26 mouse cellular contexts compared by ENCODE assay signal in genomic region chr6:84995418-84995817, GRCm38 (mm10).
A peak's percentile ranks its signal among the peaks of the same experiment; 100 is the strongest.
DNase-seq lines count a peak whose midpoint lies in the region; ATAC-seq and TF ChIP-seq lines count a peak whose summit lies in the region.
"Had no signal": no experiment of that assay in that cellular context is flagged by ENCODE, and none has a peak within 500 bp of the region (broad histone marks: within the 10 kb centered on the region; RNA-seq: fewer than 3 reads in every experiment).

No protein-coding gene starts in this region.

- H3K27me3 ChIP-seq in kidney, postnatal 0 days (ENCODE audit: insufficient read depth, low read length) = no peaks in the 10 kb centered on the region
- no peaks in the 10 kb centered on the region for H3K27me3 ChIP-seq in kidney, embryonic 15.5 days
- no peaks in the 10 kb centered on the region for H3K27me3 ChIP-seq in lung, postnatal 0 days (replicated peaks; ENCODE audit: insufficient read depth, low read length)
- H3K27me3 ChIP-seq: heart, embryonic 13.5 days; hindbrain, embryonic 15.5 days; intestine, embryonic 15.5 days; liver, embryonic 15.5 days; Patski had no signal

- peak; percentile 14; the same call in 1 of the 2 replicates for TF ChIP-seq CTCF in kidney, postnatal 0 days (IDR thresholded peaks at IDR 0.05; ENCODE audit: low read depth)
- 0 out of 2 replicates have a peak, but pooled peaks have one; percentile 11 for TF ChIP-seq CTCF in lung, postnatal 0 days (IDR thresholded peaks at IDR 0.05)

- no peak overlapping the region for H3K9ac ChIP-seq in kidney, postnatal 0 days (ENCODE audit: low read depth, low read length)
- no peak overlapping the region for H3K9ac ChIP-seq in kidney, embryonic 15.5 days
- H3K9ac ChIP-seq in lung, postnatal 0 days (replicated peaks; ENCODE audit: low read depth) = no peak overlapping the region
- H3K9ac ChIP-seq: heart, embryonic 13.5 days; hindbrain, embryonic 15.5 days; intestine, embryonic 15.5 days; liver, embryonic 15.5 days had no signal

- H3K4me1 ChIP-seq in kidney, postnatal 0 days (replicated peaks; ENCODE audit: insufficient read depth, low read length) = no peaks in the 10 kb centered on the region
- no peaks in the 10 kb centered on the region for H3K4me1 ChIP-seq in kidney, embryonic 15.5 days
- no peaks in the 10 kb centered on the region for H3K4me1 ChIP-seq in lung, postnatal 0 days (ENCODE audit: insufficient read depth, low read depth, low read length)
- H3K4me1 ChIP-seq: heart, embryonic 13.5 days; hindbrain, embryonic 10.5 days; hindbrain, embryonic 15.5 days; intestine, embryonic 15.5 days; liver, embryonic 15.5 days had no signal

- no peak overlapping the region for H3K27ac ChIP-seq in kidney, postnatal 0 days
- H3K27ac ChIP-seq in kidney, embryonic 15.5 days = no peak overlapping the region
- H3K27ac ChIP-seq in lung, postnatal 0 days (ENCODE audit: low read length) = no peak overlapping the region
- H3K27ac ChIP-seq: heart, embryonic 13.5 days; hindbrain, embryonic 10.5 days; hindbrain, embryonic 15.5 days; intestine, embryonic 15.5 days; liver, embryonic 15.5 days had no signal

- DNase-seq in kidney, postnatal 0 days (ENCODE audit: low spot score) = no peak
- no peak for DNase-seq in lung, postnatal 0 days (ENCODE audit: low spot score)
- DNase-seq in lung, postnatal 14 days = no peak
- peak; percentile 67 for DNase-seq in R1 (ENCODE audit: low read depth, low spot score)
- no peak for DNase-seq in spleen, postnatal 14 days (ENCODE audit: low spot score in 2 of 2)
- DNase-seq: adrenal gland, postnatal 25 days; cerebellum, adult 18-20 months; heart, postnatal 10 days; kidney, adult 9 months; kidney, postnatal 25 days; layer of hippocampus, postnatal 36 days; liver; midbrain, embryonic 14.5 days; right cerebral cortex, postnatal 25 days; thymus, adult 18-20 months; thymus, postnatal 36 days had no signal

- TF ChIP-seq EP300 in lung, postnatal 0 days (IDR thresholded peaks at IDR 0.05) = no peak

- H3K36me3 ChIP-seq in kidney, postnatal 0 days (ENCODE audit: insufficient read depth, low read length) = 0 out of 2 replicates have a peak, but pooled peaks cover 2% of the 10 kb centered on the region
- 0 out of 2 replicates have a peak, but pooled peaks cover 3% of the 10 kb centered on the region for H3K36me3 ChIP-seq in kidney, embryonic 15.5 days
- no peaks in the 10 kb centered on the region for H3K36me3 ChIP-seq in lung, postnatal 0 days (ENCODE audit: insufficient read depth, low read length)
- H3K36me3 ChIP-seq: intestine, embryonic 15.5 days; liver, embryonic 15.5 days had no signal

- ATAC-seq in kidney, postnatal 0 days (replicated peaks; ENCODE audit: low FRiP score, low read depth) = no peak
- no peak for ATAC-seq in kidney, embryonic 15.5 days (replicated peaks; ENCODE audit: low FRiP score)
- ATAC-seq in lung, postnatal 0 days = no peak
- no peak for ATAC-seq in cerebellum, adult (ENCODE audit: insufficient number of reproducible peaks, low FRiP score, low TSS enrichment)
- ATAC-seq: forebrain, embryonic 16.5 days; intestine, embryonic 15.5 days; Patski had no signal

- H3K9me3 ChIP-seq in kidney, postnatal 0 days (replicated peaks; ENCODE audit: low read length) = no peaks in the 10 kb centered on the region
- H3K9me3 ChIP-seq in kidney, embryonic 15.5 days (replicated peaks) = no peaks in the 10 kb centered on the region
- no peaks in the 10 kb centered on the region for H3K9me3 ChIP-seq in lung, postnatal 0 days (ENCODE audit: low read length)
- H3K9me3 ChIP-seq: hindbrain, embryonic 10.5 days; hindbrain, embryonic 15.5 days; intestine, embryonic 15.5 days; liver, embryonic 15.5 days had no signal

- no peak overlapping the region for H3K4me3 ChIP-seq in kidney, postnatal 0 days (replicated peaks; ENCODE audit: low read depth, low read length)
- no peak overlapping the region for H3K4me3 ChIP-seq in kidney, embryonic 15.5 days (replicated peaks)
- H3K4me3 ChIP-seq in lung, postnatal 0 days (ENCODE audit: low read depth, low read length) = no peak overlapping the region
- H3K4me3 ChIP-seq: erythroblast, embryonic 14.5 days; heart, embryonic 13.5 days; hindbrain, embryonic 10.5 days; hindbrain, embryonic 15.5 days; intestine, embryonic 15.5 days; liver, embryonic 15.5 days had no signal

- no peak overlapping the region for H3K4me2 ChIP-seq in kidney, postnatal 0 days (ENCODE audit: low read length)
- H3K4me2 ChIP-seq in kidney, embryonic 15.5 days = no peak overlapping the region
- no peak overlapping the region for H3K4me2 ChIP-seq in lung, postnatal 0 days (replicated peaks; ENCODE audit: low read depth, low read length)
- H3K4me2 ChIP-seq: heart, embryonic 13.5 days; hindbrain, embryonic 15.5 days; intestine, embryonic 15.5 days; liver, embryonic 15.5 days had no signal
